Mouse (Mus musculus) brain, embryonic 14.5 days (tissue): ENCODE results near the gene C330007P06Rik.

Source experiments
- CTCF ChIP-seq: fragments of 200-500 bp; IDR thresholded peaks from 2 replicates; pipeline ENCODE4 v1.5.1; 2012; ENCODE audit warnings: inconsistent platforms, mild to moderate bottlenecking, moderate library complexity, borderline replicate concordance; ENCODE audit not compliant: insufficient read depth, insufficient read length; ENCODE audit errors: extremely low read depth
- POLR2A ChIP-seq: fragments of 200-500 bp; IDR thresholded peaks from 2 replicates; pipeline ENCODE4 v1.6.1; 2012; ENCODE audit warnings: mild to moderate bottlenecking, inconsistent platforms, borderline replicate concordance; ENCODE audit not compliant: poor library complexity, insufficient read depth, insufficient read length, severe bottlenecking; ENCODE audit errors: extremely low read depth

DNA sequence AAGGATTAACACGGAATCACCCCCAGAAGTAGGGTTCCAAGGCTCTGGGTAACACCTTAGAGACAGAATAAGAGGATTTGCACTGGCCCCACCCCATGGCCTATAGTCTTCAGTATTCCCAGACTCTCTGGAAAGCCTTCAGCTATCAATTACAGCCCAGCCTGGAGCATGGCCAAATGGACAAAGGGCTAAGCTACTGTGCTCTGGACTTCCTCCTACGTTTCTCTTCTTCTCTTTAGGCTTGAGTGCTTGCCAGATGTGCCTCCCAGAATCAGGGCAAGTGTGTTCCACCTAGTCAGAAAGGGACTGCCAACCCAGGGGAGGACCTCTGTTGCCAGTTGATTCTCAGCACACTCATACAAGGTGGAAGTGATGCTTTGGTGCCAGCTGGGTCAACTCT lies 48.9 kb downstream of the C330007P06Rik start:
- TF ChIP-seq CTCF = no peak
- no peak for TF ChIP-seq POLR2A
